Mouse (Mus musculus): ENCODE results near the gene Dars2.
"Not testable (repeated sequence)": the region's sequence is repeated elsewhere in the genome, so short reads cannot be mapped to it uniquely, and the experiment has no call there.

Dars2 gene

DNA sequence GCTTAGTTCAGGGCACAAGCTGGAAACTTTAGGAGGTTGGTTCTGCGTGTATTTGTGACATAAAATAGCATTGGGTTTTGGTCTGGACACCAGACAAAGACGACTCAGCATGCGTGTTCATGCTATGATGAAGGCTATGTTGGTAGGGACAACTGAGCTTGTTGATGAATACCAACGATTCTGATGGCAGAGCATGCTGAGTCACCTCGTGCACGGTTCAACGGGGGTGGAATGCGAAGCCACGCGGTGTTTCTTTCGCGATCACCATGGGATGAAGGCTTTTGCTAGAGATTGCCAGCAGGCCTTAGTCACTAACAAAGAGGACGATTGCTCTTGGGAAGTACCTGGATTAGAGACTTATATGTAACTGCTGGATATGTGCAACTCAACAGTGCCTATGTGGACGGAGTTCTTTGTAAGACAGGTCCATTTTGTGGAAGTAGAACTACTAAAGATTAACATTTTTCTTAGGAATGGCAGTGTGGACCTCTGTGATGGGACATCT lies 35.1 kb downstream of the Dars2 start:
- DNase-seq (ENCODE audit: low spot score), result peak; percentile 55

GRCm38 (mm10) chr1:161034435-161035280 lies 35.8 kb downstream of the Dars2 start, which contains the start of gene Zbtb37:
Gene Zbtb37, minus strand, starts transcription at chr1:161034849.
- DNase-seq (ENCODE audit: low spot score), result peak; percentile 99

DNA sequence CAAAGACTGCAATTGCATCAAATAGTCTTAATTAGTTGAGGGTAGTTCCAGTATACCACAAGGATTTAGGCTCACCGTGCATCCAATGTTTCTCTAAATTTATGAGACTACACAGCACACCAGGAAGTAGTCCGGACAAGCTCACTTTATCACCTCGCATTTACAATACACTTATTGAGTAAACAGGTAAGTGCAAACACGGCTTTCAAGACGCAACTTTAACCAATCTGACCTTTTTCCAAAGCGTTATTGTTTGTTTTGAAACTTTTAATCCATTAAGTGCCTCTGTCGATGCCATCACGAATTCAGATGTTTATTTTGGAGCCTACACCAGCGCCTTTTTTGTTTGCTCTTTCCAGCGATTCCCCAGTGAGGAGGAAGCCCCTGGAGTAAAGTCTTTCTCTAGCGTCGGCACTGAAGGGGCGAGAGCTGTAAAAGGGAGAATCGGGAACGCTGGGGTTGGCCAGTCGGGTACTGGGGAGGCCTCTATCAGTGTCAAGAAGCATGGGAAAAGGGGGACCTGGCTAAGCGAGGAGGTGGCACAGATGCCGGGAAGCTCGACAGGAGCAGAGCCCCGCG lies 36.5 kb downstream of the Dars2 start:
- no peak for DNase-seq (ENCODE audit: low spot score)

DNA sequence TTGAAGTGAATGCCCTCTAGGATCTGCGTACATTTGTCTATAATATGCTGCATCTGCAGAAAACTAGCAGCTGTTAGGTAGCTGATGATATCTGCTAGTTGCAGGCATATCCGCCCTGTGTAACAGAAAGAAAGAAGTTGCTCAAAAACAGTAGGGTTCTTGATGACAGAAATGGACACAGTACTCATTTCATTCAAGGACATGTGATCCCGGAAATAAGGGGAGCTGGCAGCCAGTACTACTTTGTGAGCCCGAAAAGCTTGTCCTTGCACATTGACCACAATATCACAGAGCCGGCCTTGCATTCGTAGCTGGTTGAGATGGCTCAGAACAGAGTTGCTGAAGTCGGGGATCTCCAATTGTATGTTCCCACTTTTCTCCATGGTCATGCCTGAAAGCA lies 38.1 kb downstream of the Dars2 start:
- no peak for DNase-seq (ENCODE audit: low spot score)

DNA sequence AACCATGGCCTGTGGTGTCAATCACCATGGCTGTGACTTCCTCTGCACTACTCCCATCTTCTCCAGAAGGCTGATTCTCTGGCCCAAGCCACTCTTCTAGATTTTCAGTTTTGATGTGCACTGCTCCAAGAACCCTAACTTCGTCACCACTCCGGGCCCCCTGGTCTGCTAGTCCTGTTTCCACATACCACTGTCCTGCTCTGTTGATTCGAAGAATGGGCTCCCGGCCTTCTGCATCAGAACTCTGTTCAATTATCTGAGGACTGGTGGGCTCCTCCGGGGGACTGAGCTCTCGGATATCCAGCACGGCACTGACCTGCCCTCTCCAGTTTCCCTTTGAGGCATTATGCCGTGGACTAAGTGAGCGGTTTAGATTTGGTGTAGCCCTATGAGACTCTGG lies 38.6 kb downstream of the Dars2 start:
- no peak for DNase-seq (ENCODE audit: low spot score)

DNA sequence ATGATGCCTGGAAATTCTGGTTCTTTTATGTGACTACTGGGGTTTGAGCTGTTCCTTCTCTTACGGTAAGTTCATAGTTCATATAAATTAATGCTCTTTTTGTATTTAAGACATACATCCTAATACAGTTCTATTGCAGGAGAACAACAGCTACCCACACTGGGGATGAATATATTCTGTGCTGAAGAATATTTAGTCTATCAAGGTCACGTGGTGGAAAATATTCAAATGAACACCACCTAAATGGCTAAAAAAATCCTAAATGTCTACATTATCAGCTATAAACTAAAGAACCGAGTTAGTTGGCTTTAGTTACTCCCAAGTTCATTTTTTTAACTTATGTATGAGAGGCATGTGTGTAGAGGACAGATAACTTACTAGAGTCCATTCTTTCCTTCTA lies 40.4 kb downstream of the Dars2 start:
- DNase-seq (ENCODE audit: low spot score), result no peak

GRCm38 (mm10) chr1:161028427-161028826 lies 42.0 kb downstream of the Dars2 start:
- not testable (repeated sequence) for DNase-seq (ENCODE audit: low spot score)

DNA sequence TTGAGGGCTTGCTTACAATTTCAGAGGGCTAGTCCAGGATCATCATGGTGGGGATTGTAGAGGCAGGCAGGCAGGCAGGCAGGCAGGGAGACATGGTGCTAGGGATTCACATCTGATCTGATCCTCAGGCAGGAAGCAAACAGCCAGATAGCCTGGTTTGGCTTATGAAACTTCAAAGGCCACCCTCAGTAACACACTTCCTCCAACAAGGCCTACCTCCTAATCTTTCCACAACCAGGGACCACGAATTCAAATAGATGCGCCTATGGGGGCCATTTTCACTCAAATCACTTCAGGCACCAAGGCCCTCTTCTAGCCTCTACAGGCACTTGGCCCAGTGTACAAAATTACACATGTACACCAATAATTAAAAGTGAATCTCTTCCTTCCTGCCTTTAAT lies 43.3 kb downstream of the Dars2 start:
- no peak for DNase-seq (ENCODE audit: low spot score)

- no peak for DNase-seq (ENCODE audit: low spot score)
Measured at GRCm38 (mm10) chr1:161025410-161026210, 44.8 kb downstream of the Dars2 start.

GRCm38 (mm10) chr1:161020051-161020450 lies 50.4 kb downstream of the Dars2 start:
- no peak for DNase-seq (ENCODE audit: low spot score)

DNA sequence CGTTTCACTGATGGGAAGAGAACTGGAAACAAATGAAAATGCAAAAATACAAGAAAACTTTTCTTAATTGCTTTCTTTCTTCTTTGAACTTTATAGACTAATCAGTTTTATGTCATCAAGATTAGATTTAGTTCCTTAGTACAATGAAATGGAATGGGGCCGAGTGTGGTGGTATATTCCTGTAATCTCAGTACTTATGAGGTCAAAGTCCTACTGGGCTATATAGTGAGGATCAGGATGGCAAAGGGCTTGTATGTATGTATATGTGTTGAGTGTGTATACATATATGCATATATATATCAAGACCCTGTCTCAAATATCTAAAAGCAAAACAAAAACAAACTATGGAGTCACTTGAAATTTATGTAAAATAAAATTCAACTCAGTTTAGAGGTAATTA lies 54.1 kb downstream of the Dars2 start:
- no peak for DNase-seq (ENCODE audit: low spot score)

- no peak for DNase-seq (ENCODE audit: low spot score)
Measured at GRCm38 (mm10) chr1:161010436-161010835, 60.0 kb downstream of the Dars2 start.

DNA sequence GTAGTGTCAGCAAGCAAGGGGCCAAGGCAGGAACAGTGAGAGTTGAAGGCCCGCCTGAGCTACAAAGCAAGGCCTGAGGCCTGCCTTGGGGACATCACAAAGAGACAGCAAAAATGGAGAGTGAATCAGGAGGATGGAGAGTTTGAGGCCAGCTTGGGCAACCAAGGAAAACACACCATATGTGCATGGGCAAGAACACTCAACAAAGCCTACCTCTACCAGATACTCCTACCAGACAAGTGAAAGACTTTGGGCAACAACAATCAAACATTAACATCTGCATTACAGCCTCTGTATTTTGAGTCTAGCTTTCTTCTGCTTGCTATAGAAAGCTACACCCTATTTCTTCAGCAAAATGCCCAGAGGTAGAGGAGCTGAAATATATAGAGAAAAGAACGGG lies 62.4 kb downstream of the Dars2 start:
- DNase-seq (ENCODE audit: low spot score), result no peak

DNA sequence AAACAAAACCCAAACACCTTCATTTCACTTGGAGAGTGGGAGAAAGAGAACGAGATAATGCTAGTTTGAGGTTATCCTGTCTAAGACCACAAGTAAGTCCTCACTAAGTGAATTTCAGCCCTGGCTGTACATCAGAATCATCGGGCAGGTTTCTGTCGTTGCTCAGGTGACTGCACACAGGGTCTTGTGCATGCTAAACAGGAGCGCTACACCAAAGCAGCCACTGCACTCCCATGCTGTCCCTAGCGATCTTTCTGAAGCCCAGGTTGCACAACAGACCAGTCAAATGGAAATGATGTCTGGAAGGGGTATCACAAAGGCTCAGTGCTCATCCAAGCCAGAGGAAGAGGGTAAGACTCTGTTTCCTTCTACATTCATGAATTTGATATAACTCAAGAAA lies 64.0 kb downstream of the Dars2 start:
- DNase-seq (ENCODE audit: low spot score), result no peak

GRCm38 (mm10) chr1:161005526-161005925 lies 64.9 kb downstream of the Dars2 start:
- no peak for DNase-seq (ENCODE audit: low spot score)

DNA sequence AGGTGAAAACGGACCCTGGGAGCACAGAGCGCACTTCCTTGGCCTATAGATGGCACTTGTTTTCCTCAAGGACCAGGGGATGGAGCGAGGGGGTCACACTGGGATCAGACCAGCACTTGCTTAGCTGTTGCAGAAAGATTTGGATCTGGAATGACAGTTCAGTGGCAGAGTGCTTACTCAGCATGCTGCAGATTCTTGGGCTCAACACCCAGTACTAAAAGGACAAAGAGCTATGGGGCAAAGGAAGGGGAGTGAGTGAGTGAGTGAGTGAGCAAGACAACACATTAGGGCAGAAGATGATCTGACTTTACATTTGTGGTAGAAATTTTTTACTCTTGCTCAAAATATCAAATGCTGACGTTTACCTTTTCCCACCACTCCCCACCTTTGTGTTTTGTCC lies 65.5 kb downstream of the Dars2 start:
- no peak for DNase-seq (ENCODE audit: low spot score)

DNA sequence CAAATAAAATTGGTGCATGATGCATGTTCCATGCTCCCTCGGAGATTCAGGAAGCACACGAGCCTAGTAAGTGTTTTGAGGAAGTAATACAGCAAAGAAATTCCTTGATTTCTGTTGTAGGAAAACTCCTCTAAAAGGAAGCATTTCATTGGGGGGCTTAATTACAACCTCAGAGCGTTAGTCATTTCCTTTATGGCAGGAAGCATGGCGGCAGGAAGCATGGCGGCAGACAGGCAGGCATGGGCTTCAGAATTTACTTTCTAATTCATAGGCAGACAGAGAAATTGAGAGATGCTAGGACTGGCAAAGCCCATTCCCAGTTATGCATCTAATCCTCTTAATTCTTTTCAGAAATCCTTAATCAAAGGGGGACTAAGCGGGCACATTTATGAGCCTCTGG lies 76.6 kb downstream of the Dars2 start:
- DNase-seq (ENCODE audit: low spot score), result no peak

Measured in layer of hippocampus, adult 11-12 months (tissue).